ENCODE assay signal across 24 mouse cellular contexts in the genomic region with DNA sequence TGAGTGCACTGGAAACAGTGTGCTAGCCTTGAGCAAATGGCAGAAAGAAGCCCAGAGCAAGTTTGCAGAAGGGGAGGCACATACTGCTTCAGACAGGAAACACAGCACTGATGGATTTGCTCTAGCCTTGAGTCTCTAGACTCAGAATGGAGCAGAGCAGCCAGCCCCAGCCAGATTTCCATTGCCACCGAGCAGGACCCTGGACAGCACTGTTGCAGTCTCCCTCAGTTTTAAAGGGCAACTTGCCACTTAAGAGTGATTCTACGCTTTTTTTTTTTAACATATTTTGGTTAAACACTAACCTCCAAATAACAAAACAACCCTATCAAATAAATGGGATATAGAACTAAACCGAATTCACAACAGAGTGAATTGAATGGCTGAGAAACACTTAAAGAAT. TPM values are rescaled to one million over a fixed set of nuclear protein-coding genes. Genes with fewer than 3 reads are reported as not detected.
DNase-seq lines count a peak whose midpoint lies in the region; ATAC-seq and TF ChIP-seq lines count a peak whose summit lies in the region.
"Had no signal": no experiment of that assay in that cellular context is flagged by ENCODE, and none has a peak within 500 bp of the region (broad histone marks: within the 10 kb centered on the region; RNA-seq: fewer than 3 reads in every experiment).

No protein-coding gene starts in this region.

- H3K9ac ChIP-seq in kidney, postnatal 0 days (ENCODE audit: low read depth, low read length), result no peak overlapping the region
- H3K9ac ChIP-seq in embryonic facial prominence, embryonic 11.5 days (replicated peaks; ENCODE audit: low read length), result no peak overlapping the region
- H3K9ac ChIP-seq: liver, embryonic 12.5 days; midbrain, embryonic 12.5 days; neural tube, embryonic 12.5 days had no signal

- H3K4me1 ChIP-seq in kidney, postnatal 0 days (replicated peaks; ENCODE audit: insufficient read depth, low read length), result no peaks in the 10 kb centered on the region
- no peaks in the 10 kb centered on the region for H3K4me1 ChIP-seq in embryonic facial prominence, embryonic 11.5 days (ENCODE audit: control insufficient read depth, insufficient read depth, low read length)
- no peaks in the 10 kb centered on the region for H3K4me1 ChIP-seq in forebrain, embryonic 10.5 days
- H3K4me1 ChIP-seq: liver, embryonic 12.5 days; midbrain, embryonic 12.5 days; neural tube, embryonic 12.5 days had no signal

- TF ChIP-seq CTCF in kidney, postnatal 0 days (IDR thresholded peaks at IDR 0.05; ENCODE audit: low read depth), result no peak

- H3K4me3 ChIP-seq in kidney, postnatal 0 days (replicated peaks; ENCODE audit: low read depth, low read length), result no peak overlapping the region
- H3K4me3 ChIP-seq in embryonic facial prominence, embryonic 11.5 days (ENCODE audit: low read depth, low read length), result no peak overlapping the region
- H3K4me3 ChIP-seq in forebrain, embryonic 10.5 days, result no peak overlapping the region
- H3K4me3 ChIP-seq: layer of hippocampus, adult 2 months; liver, embryonic 12.5 days; midbrain, embryonic 12.5 days; neural tube, embryonic 12.5 days had no signal

- H3K4me2 ChIP-seq in kidney, postnatal 0 days (ENCODE audit: low read length), result no peak overlapping the region
- H3K4me2 ChIP-seq in embryonic facial prominence, embryonic 11.5 days (ENCODE audit: low read depth, low read length), result no peak overlapping the region
- H3K4me2 ChIP-seq: liver, embryonic 12.5 days; midbrain, embryonic 12.5 days; neural tube, embryonic 12.5 days had no signal

- 31% methylated on average over 3 of the region's 3 CpGs for whole genome bisulfite sequencing in kidney, postnatal 0 days
- 42% methylated on average over 3 of the region's 3 CpGs for WGBS in embryonic facial prominence, embryonic 11.5 days
- WGBS in forebrain, embryonic 10.5 days, result 47% methylated on average over 3 of the region's 3 CpGs

- H3K9me3 ChIP-seq in kidney, postnatal 0 days (replicated peaks; ENCODE audit: low read length), result no peaks in the 10 kb centered on the region
- H3K9me3 ChIP-seq in embryonic facial prominence, embryonic 11.5 days (replicated peaks; ENCODE audit: control insufficient read depth, low read length), result no peaks in the 10 kb centered on the region
- no peaks in the 10 kb centered on the region for H3K9me3 ChIP-seq in forebrain, embryonic 10.5 days
- H3K9me3 ChIP-seq: liver, embryonic 12.5 days; neural tube, embryonic 12.5 days had no signal

- H3K27me3 ChIP-seq in kidney, postnatal 0 days (ENCODE audit: insufficient read depth, low read length), result no peaks in the 10 kb centered on the region
- H3K27me3 ChIP-seq in embryonic facial prominence, embryonic 11.5 days (ENCODE audit: control insufficient read depth, insufficient read depth, low read length), result no peaks in the 10 kb centered on the region
- no peaks in the 10 kb centered on the region for H3K27me3 ChIP-seq in forebrain, embryonic 10.5 days (ENCODE audit: poor library complexity, severe bottlenecking)
- H3K27me3 ChIP-seq: liver, embryonic 12.5 days; midbrain, embryonic 12.5 days; neural tube, embryonic 12.5 days had no signal

- no peaks in the 10 kb centered on the region for H3K36me3 ChIP-seq in kidney, postnatal 0 days (ENCODE audit: insufficient read depth, low read length)
- no peaks in the 10 kb centered on the region for H3K36me3 ChIP-seq in embryonic facial prominence, embryonic 11.5 days (replicated peaks; ENCODE audit: control insufficient read depth, insufficient read depth, low read depth, low read length)
- H3K36me3 ChIP-seq in forebrain, embryonic 10.5 days (replicated peaks), result no peaks in the 10 kb centered on the region
- H3K36me3 ChIP-seq: liver, embryonic 12.5 days; midbrain, embryonic 12.5 days; neural tube, embryonic 12.5 days had no signal

- no peak for ATAC-seq in kidney, postnatal 0 days (replicated peaks; ENCODE audit: low FRiP score, low read depth)
- ATAC-seq in embryonic facial prominence, embryonic 11.5 days (replicated peaks; ENCODE audit: insufficient number of reproducible peaks, low FRiP score, low TSS enrichment, low read depth), result no peak
- ATAC-seq: activated CD4-positive, CD25-positive, alpha-beta regulatory T cell, adult 4 months; liver, embryonic 12.5 days had no signal

- DNase-seq in kidney, postnatal 0 days (ENCODE audit: low spot score), result peak; percentile 56
- DNase-seq in kidney, postnatal 25 days, result no peak
- peak; percentile 31 for DNase-seq in ES-CJ7 (ENCODE audit: low read depth, low spot score)
- DNase-seq in R1 (ENCODE audit: low read depth, low spot score), result peak; percentile 21
- peak; percentile 40 for DNase-seq in embryonic facial prominence, embryonic 11.5 days (ENCODE audit: low spot score)
- DNase-seq in forebrain, embryonic 10.5 days (ENCODE audit: extremely low spot score, low spot score), result no peak
- no peak for DNase-seq in layer of hippocampus, adult 9-11 months
- no peak for DNase-seq in adipocyte (ENCODE audit: low spot score)
- DNase-seq: B cell, adult 2 months; cerebellum, adult 2 months; gastrocnemius, postnatal 36 days; kidney, adult 2 months; left cerebral cortex, postnatal 4 days; right cerebral cortex, postnatal 4 days; thymus, postnatal 25 days had no signal

- no peak overlapping the region for H3K27ac ChIP-seq in kidney, postnatal 0 days
- H3K27ac ChIP-seq in embryonic facial prominence, embryonic 11.5 days (replicated peaks; ENCODE audit: low read depth, low read length), result no peak overlapping the region
- H3K27ac ChIP-seq in forebrain, embryonic 10.5 days, result no peak overlapping the region
- H3K27ac ChIP-seq: layer of hippocampus, adult 2 months; liver, embryonic 12.5 days; midbrain, embryonic 12.5 days; neural tube, embryonic 12.5 days had no signal

RNA-seq across cellular contexts. Expression of gene Rbmxl2, which starts 7.4 kb away (rescaled TPM):
- polyA plus RNA-seq in kidney, postnatal 0 days (2015; fragmentation: Nextera tagmentation; extraction: Ambion mirVana), result not detected in 2 replicates
- not detected in 2 replicates for polyA plus RNA-seq in embryonic facial prominence, embryonic 11.5 days (2014; fragmentation: Nextera tagmentation; extraction: Ambion mirVana)
- polyA plus RNA-seq in forebrain, embryonic 10.5 days (2016; fragmentation: Nextera tagmentation; extraction: Ambion mirVana), result not detected in 2 replicates
- polyA plus RNA-seq: activated CD4-positive, CD25-positive, alpha-beta regulatory T cell, adult 4 months; cerebellum, adult 2 months; forebrain, embryonic 11.5 days; heart, embryonic 16.5 days; kidney, adult 2 months; liver, embryonic 12.5 days; lung, embryonic 16.5 days; midbrain, embryonic 12.5 days; neural tube, embryonic 12.5 days; stomach, embryonic 16.5 days had no signal

RNA-seq across cellular contexts. Expression of gene Nlrp14, which starts 35.0 kb away (rescaled TPM):
- not detected in 2 replicates for polyA plus RNA-seq in kidney, postnatal 0 days (2015; fragmentation: Nextera tagmentation; extraction: Ambion mirVana)
- not detected in 2 replicates for polyA plus RNA-seq in embryonic facial prominence, embryonic 11.5 days (2014; fragmentation: Nextera tagmentation; extraction: Ambion mirVana)
- polyA plus RNA-seq in forebrain, embryonic 10.5 days (2016; fragmentation: Nextera tagmentation; extraction: Ambion mirVana), result not detected in 2 replicates
- polyA plus RNA-seq: activated CD4-positive, CD25-positive, alpha-beta regulatory T cell, adult 4 months; cerebellum, adult 2 months; forebrain, embryonic 11.5 days; heart, embryonic 16.5 days; kidney, adult 2 months; liver, embryonic 12.5 days; lung, embryonic 16.5 days; midbrain, embryonic 12.5 days; neural tube, embryonic 12.5 days; stomach, embryonic 16.5 days had no signal

Comparison
In these comparisons a context has a peak if more than half of its experiments do, and no peak if none do; other contexts are left out.
1. DNase-seq: peak in kidney, postnatal 0 days (single experiment), ES-CJ7 (single experiment), R1 (single experiment) and embryonic facial prominence, embryonic 11.5 days (single experiment); none in kidney, postnatal 25 days (0 of 2), forebrain, embryonic 10.5 days (single experiment), layer of hippocampus, adult 9-11 months (single experiment) and adipocyte (single experiment).